Mouse (Mus musculus) hindbrain, embryonic 16.5 days (tissue): ENCODE measurements at regions not wholly inside any gene's neighbourhood (a gene's known extent, or its start where the extent isn't known, plus 50 kb on each side); places are given as distances from the start of the nearest gene placed in this dataset.

Experiments
- ATAC-seq: fragments of 200-750 bp; cut with Nextera tagmentation; 2 replicates; pipeline ENCODE4 v1.8.0; 2017; ENCODE audit warnings: moderate TSS enrichment, moderate library complexity
- H3K27ac ChIP-seq: fragments of 300-500 bp; sonication (generic); 2 replicates; pipeline ENCODE4 v1.5.1; 2014; ENCODE audit warnings: low read depth, mild to moderate bottlenecking, control low read depth, low read length, moderate library complexity
- H3K27me3 ChIP-seq: fragments of 300-500 bp; sonication (generic); replicated peaks from 2 replicates; pipeline ENCODE4 v1.6.1; 2014; ENCODE audit warnings: low read length; ENCODE audit not compliant: control insufficient read depth, insufficient read depth
- H3K36me3 ChIP-seq: fragments of 300-500 bp; sonication (generic); 2 replicates; pipeline ENCODE4 v1.6.1; 2014; ENCODE audit warnings: mild to moderate bottlenecking, low read length, moderate library complexity, mixed read lengths; ENCODE audit not compliant: control insufficient read depth, insufficient read depth
- H3K4me1 ChIP-seq: fragments of 300-500 bp; sonication (generic); 2 replicates; pipeline ENCODE4 v1.6.1; 2014; ENCODE audit warnings: low read depth, low read length; ENCODE audit not compliant: control insufficient read depth, insufficient read depth
- H3K4me2 ChIP-seq: fragments of 300-500 bp; sonication (generic); 2 replicates; pipeline ENCODE4 v1.6.1; 2014; ENCODE audit warnings: mild to moderate bottlenecking, low read length, control low read depth, moderate library complexity
- H3K4me3 ChIP-seq: fragments of 300-500 bp; sonication (generic); 2 replicates; pipeline ENCODE4 v1.5.1; 2014; ENCODE audit warnings: mild to moderate bottlenecking, low read length, control low read depth, moderate library complexity
- H3K9ac ChIP-seq: fragments of 300-500 bp; sonication (generic); 2 replicates; pipeline ENCODE4 v1.6.1; 2014; ENCODE audit warnings: low read depth, mild to moderate bottlenecking, control low read depth, low read length, moderate library complexity
- H3K9me3 ChIP-seq: fragments of 300-500 bp; sonication (generic); 2 replicates; pipeline ENCODE4 v1.6.1; 2014; ENCODE audit warnings: mild to moderate bottlenecking, low read length, moderate library complexity; ENCODE audit not compliant: control insufficient read depth
- WGBS: fragments of 180-500 bp; shearing (Covaris S2); extraction: QIAGEN DNeasy Blood & Tissue Kit; methylation state at CpG from one replicate; pipeline ENCODE4 v1.1.7; 2014; 5-methylcytosine and 5-hydroxymethylcytosine counted together

DNA sequence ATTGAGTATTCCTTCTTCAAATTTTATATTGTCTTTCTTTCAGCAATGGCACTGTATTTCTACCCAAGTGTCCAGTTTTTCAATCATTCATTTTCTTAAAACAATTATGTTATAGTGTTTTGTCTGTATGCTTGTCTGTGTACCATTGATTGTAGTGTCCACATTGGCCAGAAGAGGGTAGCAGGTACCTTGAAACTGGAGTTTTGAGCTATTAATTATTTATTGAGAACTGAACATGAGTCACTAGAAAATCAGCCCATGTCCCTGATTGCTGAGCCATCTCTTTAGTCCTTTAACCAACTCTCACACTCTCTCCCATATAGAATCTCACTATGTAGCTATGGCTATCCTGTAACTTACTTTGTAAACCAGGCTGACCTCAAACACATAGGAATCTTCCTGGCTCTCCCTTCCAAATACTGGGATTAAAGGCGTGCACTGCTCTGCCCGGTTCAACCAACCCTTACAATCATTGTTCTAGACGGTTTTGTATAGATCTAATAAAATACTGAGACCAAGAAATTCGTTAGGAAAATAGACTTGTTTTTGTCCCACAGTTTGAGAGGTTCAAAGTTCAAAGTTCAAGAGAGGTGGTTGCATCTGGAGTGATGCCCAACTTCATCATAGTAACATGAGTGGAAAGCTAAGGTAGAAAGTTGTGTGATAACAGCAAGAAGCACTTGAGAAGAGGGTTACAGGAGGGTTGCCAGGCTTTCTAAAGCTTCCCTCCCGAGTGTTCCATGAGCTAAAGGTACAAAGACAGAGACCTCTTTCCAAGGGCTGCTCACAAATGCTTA, 85.6 kb upstream of the Pot1a start:
- no peak for ATAC-seq
- H3K4me1 ChIP-seq = no peaks in the 10 kb centered on the region
- no peaks in the 10 kb centered on the region for H3K27me3 ChIP-seq
- H3K36me3 ChIP-seq = no peaks in the 10 kb centered on the region
- no peak overlapping the region for H3K27ac ChIP-seq
- H3K4me2 ChIP-seq = no peak overlapping the region
- H3K4me3 ChIP-seq = no peak overlapping the region
- H3K9me3 ChIP-seq = no peaks in the 10 kb centered on the region
- H3K9ac ChIP-seq = no peak overlapping the region
- WGBS = 73% methylated on average over 5 of the region's 5 CpGs

DNA sequence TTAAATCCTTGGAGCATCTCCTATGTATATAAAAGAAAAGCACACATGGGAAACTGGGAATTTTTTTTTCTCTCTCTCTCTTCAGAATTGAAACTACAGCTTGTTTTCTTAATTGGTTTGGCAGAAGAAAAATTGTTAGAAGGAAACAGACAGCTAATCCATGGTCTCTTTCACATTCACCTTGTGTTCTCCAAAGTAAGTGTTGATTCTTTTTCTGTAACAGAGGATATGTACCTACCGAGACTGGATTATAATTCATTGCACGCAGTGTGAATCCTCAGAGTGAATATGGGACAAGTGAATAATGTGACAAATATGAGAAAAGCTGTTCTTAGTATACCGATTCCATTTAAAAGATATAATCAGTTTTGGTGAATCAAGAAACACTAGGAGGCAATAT, 58.9 kb upstream of the Pot1a start:
- Histone ChIP-seq H3K9me3 (no peaks in the 10 kb centered on the region), H3K4me1 (no peaks in the 10 kb centered on the region), H3K4me2 (no peak overlapping the region), H3K9ac (no peak overlapping the region), H3K27ac (no peak overlapping the region), H3K27me3 (no peaks in the 10 kb centered on the region), H3K36me3 (no peaks in the 10 kb centered on the region), H3K4me3 (no peak overlapping the region)
- no peak for ATAC-seq
- WGBS = 87% methylated on average over 3 of the region's 3 CpGs
